ENCODE assay signal across 31 mouse cellular contexts in the genomic region with DNA sequence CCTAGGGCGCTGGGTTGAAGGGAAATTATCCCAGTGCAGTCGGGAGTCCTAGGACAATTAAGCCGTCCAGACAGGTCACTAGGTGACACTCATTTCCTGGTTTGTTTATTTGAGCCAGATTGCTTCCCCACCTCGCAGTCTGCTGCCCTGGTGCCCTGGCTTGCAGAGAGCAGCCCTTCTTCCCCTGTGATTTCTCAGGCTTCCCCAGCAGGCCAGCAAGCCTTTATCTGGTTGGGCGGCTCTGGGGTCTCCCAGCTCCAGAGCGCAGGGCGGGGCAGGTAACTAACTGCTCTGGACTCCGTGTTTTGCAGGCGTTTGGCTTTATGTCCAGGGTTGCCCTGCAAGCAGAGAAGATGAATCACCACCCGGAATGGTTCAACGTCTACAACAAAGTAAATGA. TPM values are rescaled to one million over a fixed set of nuclear protein-coding genes. Genes with fewer than 3 reads are reported as not detected.
DNase-seq lines count a peak whose midpoint lies in the region; ATAC-seq and TF ChIP-seq lines count a peak whose summit lies in the region.
"Had no signal": no experiment of that assay in that cellular context is flagged by ENCODE, and none has a peak within 500 bp of the region (broad histone marks: within the 10 kb centered on the region; RNA-seq: fewer than 3 reads in every experiment).

No protein-coding gene starts in this region.

- H3K9me3 ChIP-seq in kidney, embryonic 16.5 days (ENCODE audit: low read length): no peaks in the 10 kb centered on the region
- no peaks in the 10 kb centered on the region for H3K9me3 ChIP-seq in limb, embryonic 11.5 days (ENCODE audit: control insufficient read depth, low read length)
- H3K9me3 ChIP-seq in midbrain, embryonic 14.5 days (ENCODE audit: control insufficient read depth, low read length): no peaks in the 10 kb centered on the region
- H3K9me3 ChIP-seq: embryonic facial prominence, embryonic 13.5 days; hindbrain, embryonic 10.5 days; midbrain, embryonic 10.5 days had no signal

- 10% methylated on average over 11 of the region's 11 CpGs for WGBS in kidney, embryonic 16.5 days
- 90% methylated on average over 11 of the region's 11 CpGs for WGBS in thymus, adult 2 months
- 7% methylated on average over 11 of the region's 11 CpGs for WGBS in limb, embryonic 11.5 days
- WGBS in midbrain, embryonic 14.5 days: 76% methylated on average over 11 of the region's 11 CpGs

- TF ChIP-seq POLR2A in thymus, adult 2 months (IDR thresholded peaks at IDR 0.05; ENCODE audit: control insufficient read depth, extremely low read depth, insufficient read depth, low read length, poor library complexity): peak; percentile 16; the same call in 1 of the 2 replicates

- H3K4me2 ChIP-seq in kidney, embryonic 16.5 days (replicated peaks; ENCODE audit: low read depth, low read length): peak overlapping the region; percentile 12; the same call in 1 of the 2 replicates
- no peak overlapping the region for H3K4me2 ChIP-seq in limb, embryonic 11.5 days (ENCODE audit: low read depth, severe bottlenecking)
- H3K4me2 ChIP-seq in midbrain, embryonic 14.5 days (ENCODE audit: low read length): no peak overlapping the region
- H3K4me2 ChIP-seq: embryonic facial prominence, embryonic 13.5 days; liver, embryonic 12.5 days had no signal

- no peak for ATAC-seq in kidney, embryonic 16.5 days (ENCODE audit: low FRiP score, low TSS enrichment)
- peak; percentile 39; the same call in 1 of the 2 replicates for ATAC-seq in limb, embryonic 11.5 days (ENCODE audit: insufficient number of reproducible peaks, low FRiP score, low TSS enrichment, low read depth)
- ATAC-seq in activated CD4-positive, CD25-positive, alpha-beta regulatory T cell, adult 4 months: no peak
- no peak for ATAC-seq in midbrain, embryonic 14.5 days (ENCODE audit: low FRiP score, low TSS enrichment)
- ATAC-seq: CD4-positive, CD25-positive, alpha-beta regulatory T cell, adult 4 months; forebrain, embryonic 16.5 days; hindbrain, embryonic 16.5 days; liver, embryonic 12.5 days; liver, postnatal 0 days; lung, postnatal 0 days; midbrain, embryonic 16.5 days had no signal

- 0 out of 2 replicates have a peak overlapping the region, but pooled peaks have one; percentile 22 for H3K9ac ChIP-seq in kidney, embryonic 16.5 days (replicated peaks; ENCODE audit: low read length)
- 0 out of 2 replicates have a peak overlapping the region, but pooled peaks have one; percentile 30 for H3K9ac ChIP-seq in limb, embryonic 11.5 days (ENCODE audit: low read length)
- H3K9ac ChIP-seq in midbrain, embryonic 14.5 days (replicated peaks; ENCODE audit: low read length): no peak overlapping the region
- H3K9ac ChIP-seq: embryonic facial prominence, embryonic 13.5 days; liver, embryonic 12.5 days; liver, postnatal 0 days had no signal

- no peak for TF ChIP-seq CTCF in thymus, adult 2 months (IDR thresholded peaks at IDR 0.05; ENCODE audit: borderline replicate concordance, control insufficient read depth, extremely low read depth, insufficient read depth, low read length, poor library complexity)

- no peaks in the 10 kb centered on the region for H3K27me3 ChIP-seq in kidney, embryonic 16.5 days (ENCODE audit: insufficient read depth, low read length)
- H3K27me3 ChIP-seq in thymus, adult 2 months (ENCODE audit: control insufficient read depth, insufficient read depth, low read length): no peaks in the 10 kb centered on the region
- H3K27me3 ChIP-seq in limb, embryonic 11.5 days (ENCODE audit: control insufficient read depth, insufficient read depth, low read length): no peaks in the 10 kb centered on the region
- H3K27me3 ChIP-seq in midbrain, embryonic 14.5 days (ENCODE audit: control insufficient read depth, insufficient read depth, low read length): no peaks in the 10 kb centered on the region
- H3K27me3 ChIP-seq: embryonic facial prominence, embryonic 13.5 days; liver, embryonic 12.5 days had no signal

- H3K36me3 ChIP-seq in kidney, embryonic 16.5 days (ENCODE audit: insufficient read depth, low read length): no peaks in the 10 kb centered on the region
- no peaks in the 10 kb centered on the region for H3K36me3 ChIP-seq in thymus, adult 2 months (ENCODE audit: control insufficient read depth, insufficient read depth, low read length)
- no peaks in the 10 kb centered on the region for H3K36me3 ChIP-seq in limb, embryonic 11.5 days (ENCODE audit: control insufficient read depth, insufficient read depth, low read length)
- H3K36me3 ChIP-seq in midbrain, embryonic 14.5 days (ENCODE audit: control insufficient read depth, insufficient read depth, low read length): no peaks in the 10 kb centered on the region
- H3K36me3 ChIP-seq: hindbrain, embryonic 10.5 days; midbrain, embryonic 10.5 days had no signal

- DNase-seq in kidney, postnatal 25 days: no peak
- no peak for DNase-seq in thymus, adult 2 months
- no peak for DNase-seq in thymus, adult 18-20 months
- DNase-seq in embryo, embryonic 9.5 days (ENCODE audit: extremely low spot score): peak; percentile 32
- DNase-seq in limb, embryonic 11.5 days (ENCODE audit: low spot score): peak; percentile 70
- no peak for DNase-seq in midbrain, embryonic 14.5 days
- DNase-seq: adrenal gland, postnatal 25 days; cerebellum, adult 11-12 months; cerebellum, adult 9-11 months; heart, adult 2 months; heart, postnatal 14 days; kidney, adult 9 months; liver, postnatal 0 days; right cerebral cortex, postnatal 25 days; thymus, postnatal 25 days had no signal

- peaks cover 7% of the 10 kb centered on the region for H3K4me1 ChIP-seq in kidney, embryonic 16.5 days (ENCODE audit: insufficient read depth, low read length)
- H3K4me1 ChIP-seq in thymus, adult 2 months (replicated peaks; ENCODE audit: control insufficient read depth, insufficient read depth, low read length): no peaks in the 10 kb centered on the region
- peaks cover 10% of the 10 kb centered on the region; the same call in 1 of the 2 replicates for H3K4me1 ChIP-seq in limb, embryonic 11.5 days (ENCODE audit: control insufficient read depth, insufficient read depth, low read length)
- no peaks in the 10 kb centered on the region for H3K4me1 ChIP-seq in midbrain, embryonic 14.5 days (ENCODE audit: control insufficient read depth, insufficient read depth, low read length)
- H3K4me1 ChIP-seq: liver, embryonic 12.5 days; midbrain, embryonic 10.5 days had no signal

- no peak overlapping the region for H3K27ac ChIP-seq in kidney, embryonic 16.5 days (ENCODE audit: low read length)
- no peak overlapping the region for H3K27ac ChIP-seq in thymus, adult 2 months (ENCODE audit: control insufficient read depth, insufficient read depth, low read length)
- peak overlapping the region; percentile 52; the same call in 1 of the 2 replicates for H3K27ac ChIP-seq in limb, embryonic 11.5 days (replicated peaks; ENCODE audit: low read depth, low read length)
- no peak overlapping the region for H3K27ac ChIP-seq in midbrain, embryonic 14.5 days (replicated peaks; ENCODE audit: low read depth, low read length)
- H3K27ac ChIP-seq: embryonic facial prominence, embryonic 13.5 days; heart, adult 2 months; hindbrain, embryonic 10.5 days; layer of hippocampus, adult 2 months; left cerebral cortex, adult 2 months; liver, embryonic 12.5 days; midbrain, embryonic 10.5 days had no signal

- no peak overlapping the region for H3K4me3 ChIP-seq in kidney, embryonic 16.5 days (ENCODE audit: low read length)
- H3K4me3 ChIP-seq in thymus, adult 2 months (ENCODE audit: control insufficient read depth, insufficient read depth, low read length): no peak overlapping the region
- H3K4me3 ChIP-seq in limb, embryonic 11.5 days (ENCODE audit: low read depth, low read length): no peak overlapping the region
- no peak overlapping the region for H3K4me3 ChIP-seq in midbrain, embryonic 14.5 days (replicated peaks; ENCODE audit: low read depth, low read length)
- H3K4me3 ChIP-seq: embryonic facial prominence, embryonic 13.5 days; heart, adult 2 months; hindbrain, embryonic 10.5 days; layer of hippocampus, adult 2 months; left cerebral cortex, adult 2 months; liver, embryonic 12.5 days; midbrain, embryonic 10.5 days had no signal

RNA-seq across cellular contexts. Expression of a gene that starts 9.3 kb away (rescaled TPM):
- polyA plus RNA-seq in kidney, embryonic 16.5 days (2015; fragmentation: Nextera tagmentation; extraction: Ambion mirVana): 0.16 and 0.18 TPM in 2 replicates
- not detected in 2 replicates for polyA plus RNA-seq in thymus, adult 2 months (2012; rRNA removed)
- polyA plus RNA-seq in limb, embryonic 11.5 days (2014; fragmentation: Nextera tagmentation; extraction: Ambion mirVana): 0.19 TPM in 1 of 2 replicates, not detected in the other
- polyA plus RNA-seq in activated CD4-positive, CD25-positive, alpha-beta regulatory T cell, adult 4 months (2017; shearing (Covaris generic)): under 1 TPM in 1 of 2 experiments, not detected in 1; 0.25 TPM
- polyA plus RNA-seq in midbrain, embryonic 14.5 days (2014; fragmentation: Nextera tagmentation; extraction: Ambion mirVana): not detected in 2 replicates
- polyA plus RNA-seq: embryonic facial prominence, embryonic 13.5 days; forebrain, embryonic 11.5 days; forebrain, embryonic 16.5 days; heart, embryonic 14.5 days; hindbrain, embryonic 10.5 days; liver, embryonic 12.5 days; midbrain, embryonic 10.5 days; neural tube, embryonic 11.5 days had no signal

RNA-seq across cellular contexts. Expression of a gene that starts 47.9 kb away (rescaled TPM):
- 52.5 and 52.7 TPM in 2 replicates for polyA plus RNA-seq in kidney, embryonic 16.5 days (2015; fragmentation: Nextera tagmentation; extraction: Ambion mirVana)
- 12.6 and 18.2 TPM in 2 replicates for polyA plus RNA-seq in thymus, adult 2 months (2012; rRNA removed)
- 44.7 and 44.9 TPM in 2 replicates for polyA plus RNA-seq in limb, embryonic 11.5 days (2014; fragmentation: Nextera tagmentation; extraction: Ambion mirVana)
- 10 to 100 TPM; 11.9 to 15.1 TPM for polyA plus RNA-seq in activated CD4-positive, CD25-positive, alpha-beta regulatory T cell, adult 4 months (2017; shearing (Covaris generic))
- polyA plus RNA-seq in midbrain, embryonic 14.5 days (2014; fragmentation: Nextera tagmentation; extraction: Ambion mirVana): 15.4 and 21.2 TPM in 2 replicates

Comparison
In these comparisons a context has a peak if more than half of its experiments do, and no peak if none do; other contexts are left out.
1. DNase-seq: peak in embryo, embryonic 9.5 days (single experiment) and limb, embryonic 11.5 days (single experiment); none in kidney, postnatal 25 days (0 of 2), thymus, adult 2 months (single experiment), thymus, adult 18-20 months (0 of 2) and midbrain, embryonic 14.5 days (single experiment).